Mouse (Mus musculus): ENCODE results near the gene 4930544G11Rik.

- TF ChIP-seq CTCF (IDR thresholded peaks at IDR 0.05; ENCODE audit: borderline replicate concordance, extremely low read depth, insufficient read depth, insufficient read length) (no peak), POLR2A (IDR thresholded peaks at IDR 0.05; ENCODE audit: borderline replicate concordance, extremely low read depth, insufficient read depth, insufficient read length, poor library complexity, severe bottlenecking) (no peak)
Measured at GRCm38 (mm10) chr6:65998343-65998742, 45.9 kb downstream of the 4930544G11Rik start.

Data from brain, embryonic 14.5 days (tissue).